Mouse (Mus musculus): Measurements from ENCODE around the gene Mmgt1. TPM values are rescaled to one million over a fixed set of nuclear protein-coding genes. Genes with fewer than 3 reads are reported as not detected.

Gene Mmgt1
- polyA plus RNA-seq (2015; fragmentation: Nextera tagmentation; extraction: Ambion mirVana), result 48.7 and 53.1 TPM in 2 replicates

DNA sequence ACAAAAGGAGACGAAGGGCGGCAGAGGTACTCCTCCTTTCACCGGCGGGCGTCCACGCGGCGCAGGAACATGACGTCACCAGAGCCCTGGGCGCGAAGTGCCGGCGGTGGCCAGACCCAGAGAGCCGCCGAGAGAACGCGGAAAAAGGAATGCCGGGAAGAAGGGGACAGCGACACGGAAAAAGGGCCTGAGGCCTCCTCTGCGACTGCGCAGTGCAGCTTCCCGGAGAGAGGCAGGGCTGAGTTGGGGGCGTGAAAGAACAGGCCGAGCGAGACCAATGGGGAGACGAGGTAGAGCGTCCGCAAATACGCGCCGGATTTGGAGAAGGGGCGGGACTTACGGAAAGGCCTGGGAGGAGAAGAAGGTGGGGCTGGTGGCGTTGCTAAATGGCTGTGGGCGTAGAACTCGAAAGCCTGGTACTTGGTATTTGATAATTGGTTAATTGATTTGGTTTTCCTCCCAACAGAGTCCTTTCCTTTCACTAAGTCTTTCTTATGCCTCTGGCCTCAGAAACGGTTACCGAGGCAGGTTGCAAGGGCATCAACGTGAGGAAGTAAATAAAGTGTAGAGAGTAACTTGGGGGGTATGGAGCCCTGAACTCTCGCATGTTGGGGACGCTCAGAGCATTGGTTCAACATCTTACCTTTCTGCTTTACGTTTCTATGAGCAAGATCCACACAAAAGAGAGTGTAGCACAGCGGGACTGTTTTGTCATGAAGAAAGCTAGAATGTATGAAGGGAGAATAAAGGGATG, at the start of gene Mmgt1:
Gene Mmgt1, minus strand, starts transcription at position 183 of the 754 bp plus-strand sequence.
- Histone ChIP-seq H3K9ac (peak within 1 kb of the TSS; percentile 78), H3K36me3 (ENCODE audit: poor library complexity, severe bottlenecking) (no peaks in the 10 kb centered on the region), H3K4me1 (peaks cover 6% of the 10 kb centered on the region; the same call in 1 of the 2 replicates), H3K27ac (peak within 1 kb of the TSS; percentile 85), H3K27me3 (no peaks in the 10 kb centered on the region), H3K9me3 (replicated peaks) (no peaks in the 10 kb centered on the region), H3K4me2 (peak within 1 kb of the TSS; percentile 62), H3K4me3 (peak within 1 kb of the TSS; percentile 63)
- 16% methylated on average over 44 of the region's 44 CpGs for WGBS
- peak; percentile 99 for ATAC-seq

GRCm38 (mm10) chrX:56640066-56640465, 42.2 kb upstream of the Mmgt1 start:
- 5% methylated on average over 1 of the region's 1 CpGs for WGBS
- no peak overlapping the region for H3K9ac ChIP-seq
- H3K9me3 ChIP-seq (replicated peaks), result no peaks in the 10 kb centered on the region
- H3K27ac ChIP-seq, result no peak overlapping the region
- H3K36me3 ChIP-seq (ENCODE audit: poor library complexity, severe bottlenecking), result peaks cover 9% of the 10 kb centered on the region; the same call in 1 of the 2 replicates
- H3K27me3 ChIP-seq, result no peaks in the 10 kb centered on the region
- no peak overlapping the region for H3K4me3 ChIP-seq
- H3K4me2 ChIP-seq, result no peak overlapping the region
- ATAC-seq, result no peak
- no peaks in the 10 kb centered on the region for H3K4me1 ChIP-seq

DNA sequence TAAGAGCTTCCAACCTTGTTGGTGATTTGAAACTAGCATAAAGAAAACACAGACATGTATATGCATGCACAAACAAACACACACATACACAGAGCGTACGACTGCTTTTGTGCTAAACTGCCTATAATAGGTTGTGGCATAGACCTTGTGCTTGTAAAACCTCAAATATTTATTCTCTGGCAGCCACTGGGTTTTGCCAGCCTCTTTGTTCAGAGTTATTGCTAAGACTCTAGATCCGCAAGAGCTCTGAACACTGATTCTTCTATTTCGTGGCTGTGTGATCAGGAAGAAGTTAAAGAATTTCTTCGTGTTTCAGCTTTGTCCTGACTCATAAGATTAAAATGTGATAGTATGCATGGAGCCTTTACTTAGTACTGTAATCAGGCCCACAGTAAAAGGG, 38.3 kb upstream of the Mmgt1 start:
- Histone ChIP-seq H3K27ac (no peak overlapping the region), H3K4me2 (no peak overlapping the region), H3K4me1 (no peaks in the 10 kb centered on the region), H3K9me3 (replicated peaks) (no peaks in the 10 kb centered on the region), H3K27me3 (no peaks in the 10 kb centered on the region), H3K36me3 (ENCODE audit: poor library complexity, severe bottlenecking) (peaks cover 9% of the 10 kb centered on the region; the same call in 1 of the 2 replicates), H3K9ac (no peak overlapping the region), H3K4me3 (no peak overlapping the region)
- no peak for ATAC-seq
- 88% methylated on average over 5 of the region's 5 CpGs for WGBS

DNA sequence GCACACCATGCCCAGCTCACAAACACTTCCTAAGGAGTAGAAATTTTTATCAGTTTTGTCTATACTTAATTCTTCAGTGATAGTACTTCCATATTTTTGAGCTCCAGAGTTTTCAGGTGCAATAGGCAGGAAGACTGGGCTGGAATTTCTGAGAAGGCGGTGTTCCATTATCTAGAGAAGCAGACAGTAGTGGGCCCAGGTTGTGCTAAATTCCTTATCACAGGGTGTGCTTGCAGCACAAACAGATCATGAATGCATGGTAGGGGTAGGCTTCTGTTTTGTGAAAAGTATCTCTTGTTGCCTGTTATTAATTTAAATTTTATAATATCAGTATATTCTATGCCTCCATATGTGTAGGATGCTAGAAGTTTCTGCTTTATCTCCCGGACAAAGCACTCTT, 17.4 kb upstream of the Mmgt1 start:
- Histone ChIP-seq H3K4me2 (no peak overlapping the region), H3K9ac (no peak overlapping the region), H3K27me3 (no peaks in the 10 kb centered on the region), H3K27ac (no peak overlapping the region), H3K4me1 (peaks cover 6% of the 10 kb centered on the region), H3K9me3 (replicated peaks) (no peaks in the 10 kb centered on the region), H3K36me3 (ENCODE audit: poor library complexity, severe bottlenecking) (no peaks in the 10 kb centered on the region), H3K4me3 (no peak overlapping the region)
- ATAC-seq, result no peak
- WGBS, result 94% methylated on average over 2 of the region's 2 CpGs

- H3K4me1 ChIP-seq, result peaks cover 6% of the 10 kb centered on the region
- no peaks in the 10 kb centered on the region for H3K36me3 ChIP-seq (ENCODE audit: poor library complexity, severe bottlenecking)
- ATAC-seq, result peak; percentile 36; the same call in 1 of the 2 replicates
- peak overlapping the region; percentile 61 for H3K4me2 ChIP-seq
- peak overlapping the region; percentile 66; the same call in 1 of the 2 replicates for H3K27ac ChIP-seq
- peak overlapping the region; percentile 59 for H3K4me3 ChIP-seq
- peak overlapping the region; percentile 74 for H3K9ac ChIP-seq
- no peaks in the 10 kb centered on the region for H3K9me3 ChIP-seq (replicated peaks)
- H3K27me3 ChIP-seq, result no peaks in the 10 kb centered on the region
- WGBS, result 16% methylated on average over 13 of the region's 13 CpGs
Measured at GRCm38 (mm10) chrX:56610318-56610694, 12.4 kb upstream of the Mmgt1 start.

DNA sequence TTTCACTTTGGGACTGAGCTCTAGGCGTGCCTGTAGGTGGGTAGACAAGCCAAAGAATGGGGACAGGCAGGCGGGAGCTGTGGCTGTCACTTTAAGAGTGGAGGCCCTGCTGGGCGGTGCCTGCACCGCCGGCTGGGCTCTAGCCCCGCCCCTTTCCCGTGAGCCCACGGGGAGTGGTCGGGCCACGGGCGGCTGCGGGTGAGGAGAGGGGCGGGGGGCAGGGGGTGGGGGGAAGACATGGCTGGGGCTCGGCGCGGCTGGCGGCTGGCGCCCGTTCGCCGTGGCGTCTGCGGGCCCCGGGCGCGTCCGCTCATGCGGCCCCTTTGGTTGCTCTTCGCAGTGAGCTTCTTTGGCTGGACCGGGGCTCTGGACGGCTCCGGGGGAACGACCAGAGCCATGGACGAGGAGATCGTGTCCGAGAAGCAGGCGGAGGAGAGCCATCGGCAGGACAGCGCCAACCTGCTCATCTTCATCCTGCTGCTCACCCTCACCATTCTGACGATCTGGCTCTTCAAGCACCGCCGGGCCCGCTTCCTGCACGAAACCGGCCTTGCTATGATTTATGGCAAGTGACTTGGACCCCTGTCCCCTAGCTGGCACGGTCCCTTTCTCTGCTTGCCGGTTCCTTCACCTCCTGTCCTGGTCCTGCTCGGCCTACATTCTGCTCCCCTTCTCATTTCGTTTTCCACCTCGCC, 11.9 kb upstream of the Mmgt1 start, which contains the start of gene Slc9a6:
Gene Slc9a6, plus strand, starts transcription at position 135 of the 695 bp plus-strand sequence.
- H3K4me2 ChIP-seq, result peak within 1 kb of the TSS; percentile 61
- H3K9me3 ChIP-seq (replicated peaks), result no peaks in the 10 kb centered on the region
- H3K4me1 ChIP-seq, result peaks cover 6% of the 10 kb centered on the region
- 17% methylated on average over 24 of the region's 50 CpGs for WGBS
- no peaks in the 10 kb centered on the region for H3K36me3 ChIP-seq (ENCODE audit: poor library complexity, severe bottlenecking)
- H3K9ac ChIP-seq, result peak within 1 kb of the TSS; percentile 74
- H3K4me3 ChIP-seq, result peak within 1 kb of the TSS; percentile 59
- peak; percentile 98 for ATAC-seq
- H3K27me3 ChIP-seq, result no peaks in the 10 kb centered on the region
- peak within 1 kb of the TSS; percentile 66 for H3K27ac ChIP-seq

GRCm38 (mm10) chrX:56609285-56609622, 11.4 kb upstream of the Mmgt1 start:
- ATAC-seq, result no peak
- WGBS, result 22% methylated on average over 7 of the region's 7 CpGs
- Histone ChIP-seq H3K36me3 (ENCODE audit: poor library complexity, severe bottlenecking) (no peaks in the 10 kb centered on the region), H3K9me3 (replicated peaks) (no peaks in the 10 kb centered on the region), H3K4me2 (peak overlapping the region; percentile 61), H3K27ac (no peak overlapping the region), H3K27me3 (no peaks in the 10 kb centered on the region), H3K9ac (peak overlapping the region; percentile 52; the same call in 1 of the 2 replicates), H3K4me3 (peak overlapping the region; percentile 59), H3K4me1 (peaks cover 6% of the 10 kb centered on the region)

DNA sequence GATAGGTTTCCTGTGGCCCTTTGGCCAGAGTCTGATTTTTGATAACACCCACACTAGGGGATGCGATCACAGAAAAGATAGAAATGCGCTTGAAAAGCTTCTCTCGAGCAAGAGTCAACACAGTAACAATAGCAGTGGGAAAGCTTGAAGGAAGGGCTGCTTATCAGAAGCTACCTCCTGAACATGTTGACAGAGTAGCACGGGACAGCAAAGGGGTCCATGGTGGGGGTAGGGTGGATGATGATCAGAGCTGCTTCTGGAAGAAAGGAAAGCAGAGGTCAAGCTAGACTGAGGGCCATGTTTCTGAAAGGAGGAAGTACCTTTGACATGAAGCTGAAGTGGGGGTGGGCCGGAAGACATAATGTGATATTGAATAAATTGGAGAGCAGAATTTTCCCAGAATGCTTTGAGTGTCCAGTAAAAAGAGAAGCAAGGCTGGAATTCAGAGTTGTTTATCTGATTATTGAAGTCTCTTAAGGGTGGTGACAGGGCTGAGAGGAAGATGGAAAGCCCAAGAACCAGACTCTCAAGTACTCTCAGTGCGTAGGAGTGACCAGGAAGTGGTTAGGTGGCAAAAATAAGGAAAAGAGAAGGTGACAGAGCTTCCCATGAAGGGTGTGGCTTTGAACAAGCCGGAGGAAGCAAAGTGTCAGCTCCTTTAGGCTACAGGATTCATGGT, 9.3 kb upstream of the Mmgt1 start:
- no peaks in the 10 kb centered on the region for H3K9me3 ChIP-seq (replicated peaks)

DNA sequence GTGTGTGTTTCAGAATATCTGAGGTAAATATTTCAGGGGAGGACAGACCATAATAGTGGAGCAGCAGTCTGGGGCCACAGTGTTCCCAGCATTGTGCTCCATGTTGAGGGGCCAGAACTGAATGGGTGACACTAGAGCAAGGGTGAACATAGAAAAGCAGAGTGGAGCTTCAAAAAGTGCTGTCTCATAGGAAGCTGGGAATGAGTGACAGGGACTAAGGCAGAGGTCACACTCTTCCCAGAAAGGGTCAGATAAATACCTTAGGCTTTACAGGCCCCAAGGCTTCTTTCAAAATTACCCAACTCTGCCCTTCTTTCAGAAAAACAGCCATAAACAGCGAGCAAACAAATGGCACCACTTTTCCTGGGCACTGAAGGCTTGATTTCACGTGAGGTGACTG, 8.7 kb upstream of the Mmgt1 start:
- Histone ChIP-seq H3K27me3 (no peaks in the 10 kb centered on the region), H3K4me1 (peaks cover 6% of the 10 kb centered on the region), H3K9ac (no peak overlapping the region), H3K4me2 (no peak overlapping the region), H3K4me3 (no peak overlapping the region), H3K27ac (no peak overlapping the region), H3K36me3 (ENCODE audit: poor library complexity, severe bottlenecking) (no peaks in the 10 kb centered on the region), H3K9me3 (replicated peaks) (no peaks in the 10 kb centered on the region)
- no peak for ATAC-seq
- WGBS, result 81% methylated on average over 2 of the region's 2 CpGs

More for the DNA sequence above, 9.3 kb upstream of the Mmgt1 start:
- WGBS, result 87% methylated on average over 7 of the region's 7 CpGs
- Histone ChIP-seq H3K27ac (no peak overlapping the region), H3K4me3 (no peak overlapping the region), H3K4me1 (peaks cover 6% of the 10 kb centered on the region), H3K9ac (no peak overlapping the region), H3K36me3 (ENCODE audit: poor library complexity, severe bottlenecking) (no peaks in the 10 kb centered on the region), H3K27me3 (no peaks in the 10 kb centered on the region), H3K4me2 (no peak overlapping the region)
- ATAC-seq, result no peak

DNA sequence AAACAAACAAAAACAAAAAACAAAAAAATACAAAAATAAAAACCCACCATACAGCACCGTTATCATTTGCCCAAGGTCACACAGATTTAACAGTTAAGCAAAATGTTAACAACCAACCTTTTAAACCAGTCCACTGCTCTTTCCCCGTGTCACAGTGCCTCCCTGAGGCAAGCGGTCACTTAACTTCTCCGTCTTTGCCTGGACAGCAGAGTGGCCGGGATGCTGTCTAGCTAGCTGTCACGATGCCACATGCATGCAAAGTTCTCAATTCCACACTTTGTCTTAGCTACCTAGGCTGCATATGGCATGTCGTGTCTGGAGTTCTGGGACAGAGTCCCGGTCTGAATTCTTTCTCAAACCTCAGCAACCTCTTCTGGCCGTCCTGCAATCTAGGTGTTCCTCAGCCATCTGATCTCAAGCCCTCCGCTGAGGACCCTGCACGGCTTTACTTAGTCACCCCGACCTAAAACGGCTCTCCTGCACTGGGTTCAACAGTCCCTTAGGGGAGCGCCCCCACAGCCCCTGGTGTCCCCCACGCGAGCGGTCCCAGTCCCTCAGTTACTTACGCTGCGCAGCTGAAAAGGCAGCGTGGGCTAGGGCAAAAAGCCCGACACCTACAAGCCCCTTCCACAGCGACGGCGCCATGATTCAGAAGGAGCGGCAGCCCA, 516 bp downstream of the Mmgt1 start:
- Histone ChIP-seq H3K27ac (peak overlapping the region; percentile 85), H3K27me3 (no peaks in the 10 kb centered on the region), H3K9me3 (replicated peaks) (no peaks in the 10 kb centered on the region), H3K9ac (peak overlapping the region; percentile 78), H3K4me3 (peak overlapping the region; percentile 63), H3K36me3 (ENCODE audit: poor library complexity, severe bottlenecking) (no peaks in the 10 kb centered on the region), H3K4me1 (peaks cover 6% of the 10 kb centered on the region; the same call in 1 of the 2 replicates), H3K4me2 (peak overlapping the region; percentile 62)
- ATAC-seq, result peak; percentile 75
- 19% methylated on average over 25 of the region's 25 CpGs for WGBS

DNA sequence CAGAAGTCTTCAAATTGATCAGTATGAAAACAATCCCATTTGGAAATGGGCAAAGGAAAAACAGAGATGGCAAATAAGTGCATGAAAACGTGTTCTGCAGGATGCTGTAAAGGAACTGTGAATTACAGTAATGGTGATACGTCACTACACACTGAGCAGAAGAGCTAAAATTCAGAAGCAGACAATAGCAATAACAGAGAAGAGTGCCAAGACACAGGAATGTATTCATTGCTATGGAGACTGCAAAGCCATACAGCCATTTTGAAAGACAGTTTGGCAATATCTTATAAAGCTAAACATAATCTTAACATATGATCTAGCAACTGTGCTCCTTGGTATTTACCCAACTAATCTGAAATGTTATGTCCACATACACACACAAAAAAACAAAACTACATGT, 19.7 kb downstream of the Mmgt1 start:
- Histone ChIP-seq H3K27ac (no peak overlapping the region), H3K9me3 (replicated peaks) (no peaks in the 10 kb centered on the region), H3K9ac (no peak overlapping the region), H3K27me3 (no peaks in the 10 kb centered on the region), H3K36me3 (ENCODE audit: poor library complexity, severe bottlenecking) (no peaks in the 10 kb centered on the region), H3K4me1 (no peaks in the 10 kb centered on the region), H3K4me2 (no peak overlapping the region), H3K4me3 (no peak overlapping the region)
- no peak for ATAC-seq
- WGBS, result 80% methylated on average over 2 of the region's 2 CpGs

Data from forebrain, embryonic 13.5 days (tissue).